10 mouse cellular contexts compared by ENCODE assay signal in the genomic region with DNA sequence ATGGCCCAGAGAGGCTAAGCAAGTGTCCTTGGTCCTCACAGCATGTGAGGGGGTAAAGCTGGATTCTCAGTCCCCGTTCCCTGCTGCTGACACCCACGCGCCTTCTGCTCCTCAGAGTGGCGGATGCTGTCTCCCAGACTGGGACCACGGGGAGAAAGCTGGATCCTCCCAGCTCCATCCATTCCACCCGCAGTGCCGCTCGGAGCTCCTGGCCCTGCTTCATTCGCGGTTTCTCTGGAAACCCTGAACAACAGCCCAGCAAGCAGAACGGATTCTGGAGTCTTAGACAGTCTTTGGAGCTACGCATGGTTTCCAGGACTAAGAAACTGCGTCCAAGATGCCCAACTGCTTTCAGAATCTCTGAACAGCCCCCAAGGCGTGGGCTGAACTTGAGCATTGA.
A peak's percentile ranks its signal among the peaks of the same experiment; 100 is the strongest.
DNase-seq lines count a peak whose midpoint lies in the region; ATAC-seq lines count a peak whose summit lies in the region.
"Had no signal": no experiment of that assay in that cellular context is flagged by ENCODE, and none has a peak within 500 bp of the region (broad histone marks: within the 10 kb centered on the region; RNA-seq: fewer than 3 reads in every experiment).

No protein-coding gene starts in this region.

- no peaks in the 10 kb centered on the region for H3K27me3 ChIP-seq in kidney, embryonic 15.5 days
- no peaks in the 10 kb centered on the region for H3K27me3 ChIP-seq in neural tube, embryonic 14.5 days (ENCODE audit: control insufficient read depth, insufficient read depth, low read length)

- no peak for ATAC-seq in kidney, embryonic 15.5 days (replicated peaks; ENCODE audit: low FRiP score)
- peak; percentile 86 for ATAC-seq in frontal cortex, adult (ENCODE audit: low TSS enrichment)
- ATAC-seq in neural tube, embryonic 14.5 days (ENCODE audit: low read depth) = no peak

- no peak overlapping the region for H3K4me3 ChIP-seq in kidney, embryonic 15.5 days (replicated peaks)
- no peak overlapping the region for H3K4me3 ChIP-seq in neural tube, embryonic 14.5 days (ENCODE audit: low read depth, low read length)
- H3K4me3 ChIP-seq: erythroblast, embryonic 14.5 days had no signal

- no peak for DNase-seq in kidney, postnatal 36 days
- peak; percentile 93 for DNase-seq in layer of hippocampus, adult 9-11 months
- DNase-seq in c-Kit-positive CD71-positive TER-119-positive erythroid progenitor cells, embryonic 14.5 days (ENCODE audit: low spot score) = no peak
- no peak for DNase-seq in B cell, adult 2 months
- DNase-seq in gastrocnemius, postnatal 36 days = no peak

- H3K9me3 ChIP-seq in kidney, embryonic 15.5 days (replicated peaks) = no peaks in the 10 kb centered on the region
- no peaks in the 10 kb centered on the region for H3K9me3 ChIP-seq in neural tube, embryonic 14.5 days (ENCODE audit: control insufficient read depth, low read length)

- no peak overlapping the region for H3K9ac ChIP-seq in kidney, embryonic 15.5 days
- H3K9ac ChIP-seq in neural tube, embryonic 14.5 days (replicated peaks; ENCODE audit: low read depth, low read length) = no peak overlapping the region

- H3K36me3 ChIP-seq in kidney, embryonic 15.5 days = no peaks in the 10 kb centered on the region
- no peaks in the 10 kb centered on the region for H3K36me3 ChIP-seq in neural tube, embryonic 14.5 days (ENCODE audit: control insufficient read depth, insufficient read depth, low read length)

- WGBS in kidney, embryonic 15.5 days = 67% methylated on average over 14 of the region's 14 CpGs
- WGBS in neural tube, embryonic 14.5 days = 56% methylated on average over 14 of the region's 14 CpGs

- H3K4me2 ChIP-seq in kidney, embryonic 15.5 days = no peak overlapping the region
- no peak overlapping the region for H3K4me2 ChIP-seq in neural tube, embryonic 14.5 days (ENCODE audit: low read depth, low read length)

- intact Hi-C loops in gastrocnemius, postnatal 36 days (cut with DNase I) = no loop called here

- H3K27ac ChIP-seq in kidney, embryonic 15.5 days = peak overlapping the region; percentile 76
- H3K27ac ChIP-seq in neural tube, embryonic 14.5 days (ENCODE audit: low read depth, low read length) = peak overlapping the region; percentile 61; the same call in 1 of the 2 replicates
- H3K27ac ChIP-seq: macrophage had no signal

- peaks cover 76% of the 10 kb centered on the region for H3K4me1 ChIP-seq in kidney, embryonic 15.5 days
- peaks cover 27% of the 10 kb centered on the region for H3K4me1 ChIP-seq in neural tube, embryonic 14.5 days (ENCODE audit: control insufficient read depth, insufficient read depth, low read length)
